Mouse (Mus musculus) Patski (cell line): ENCODE data around the gene Armc9. TPM values are rescaled to one million over a fixed set of nuclear protein-coding genes. Genes with fewer than 3 reads are reported as not detected.

Source experiments
- ATAC-seq: fragments of 100-300 bp; one replicate; pipeline ENCODE4 v1.8.0; 2021
- CTCF ChIA-PET: fragments of 350-600 bp; sonication (Branson Sonifier 250); formaldehyde crosslinking; loops from one replicate; lab custom pipeline; 2022; ENCODE audit warnings: inconsistent platforms; lab: Charles Lee
- POLR2A ChIA-PET: fragments of 350-600 bp; sonication (Branson Sonifier 250); formaldehyde crosslinking; loops from one replicate; lab custom pipeline; 2022; ENCODE audit warnings: antibody characterized with exemption, inconsistent platforms; lab: Charles Lee
- DNase-seq: peaks from one replicate; pipeline ENCODE4 v3.0.0-alpha.2; 2011; ENCODE audit warnings: low read depth, low spot score
- H3K27me3 ChIP-seq: fragments of 371-371 bp; one replicate; pipeline ENCODE4 v1.5.1; 2021
- CTCF ChIP-seq: fragments of 100-300 bp; IDR thresholded peaks from one replicate; pipeline ENCODE4 v1.5.1; 2021
- in situ Hi-C: fragments of 300-500 bp; cut with MboI; formaldehyde crosslinking; loops from 3 replicates; pipeline ENCODE4 v1.11.1; 2018; ENCODE audit warnings: low pct_unique_long_range_greater_than_20kb, mixed read lengths
- polyA plus RNA-seq: library from polyadenylated mRNA; unstranded; gene quantifications from one replicate; pipeline ENCODE4 v1.2.3, GENCODE M21; 2021

Armc9 gene
- polyA plus RNA-seq, 1 experiment from 2014 or later: 34.2 TPM

DNA sequence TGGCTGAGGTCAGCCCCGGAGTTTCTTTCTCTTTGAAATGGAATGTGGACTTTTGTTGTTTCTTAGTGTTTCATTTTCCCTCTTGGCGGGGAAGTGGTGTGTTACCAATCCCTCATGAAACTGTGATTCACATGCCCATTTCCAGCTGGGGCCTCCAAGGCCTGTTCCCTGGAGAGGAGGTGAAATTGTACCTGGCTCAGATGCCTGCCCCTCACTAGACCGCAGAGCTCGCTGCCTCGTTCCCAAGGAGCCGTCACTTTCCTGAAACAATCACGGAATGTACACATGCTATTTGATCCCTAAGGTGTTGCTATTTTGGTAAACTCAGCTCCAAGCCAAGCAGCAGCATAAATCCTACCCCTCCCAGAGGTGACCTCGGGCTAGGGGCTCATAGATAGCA, 84.4 kb downstream of the Armc9 start:
- H3K27me3 ChIP-seq: no peaks in the 10 kb centered on the region
- in situ Hi-C loops: no loop called here
- DNase-seq (no peak), ATAC-seq (no peak)
- no peak for TF ChIP-seq CTCF
- ChIA-PET POLR2A (interaction anchor here (0.6 kb wide), 1 partner anchor 12 kb away, joined by 3 read pairs; no protein-coding TSS in a partner anchor), CTCF (no interaction called here)

GRCm38 (mm10) chr1:86239871-86240270, 85.3 kb downstream of the Armc9 start:
- no peak for TF ChIP-seq CTCF
- in situ Hi-C loops: no loop called here
- POLR2A ChIA-PET: interaction anchor here (0.7 kb wide), 1 partner anchor 11 kb away, joined by 3 read pairs; no protein-coding TSS in a partner anchor
- CTCF ChIA-PET: no interaction called here
- no peaks in the 10 kb centered on the region for H3K27me3 ChIP-seq
- ATAC-seq (no peak), DNase-seq (no peak)

DNA sequence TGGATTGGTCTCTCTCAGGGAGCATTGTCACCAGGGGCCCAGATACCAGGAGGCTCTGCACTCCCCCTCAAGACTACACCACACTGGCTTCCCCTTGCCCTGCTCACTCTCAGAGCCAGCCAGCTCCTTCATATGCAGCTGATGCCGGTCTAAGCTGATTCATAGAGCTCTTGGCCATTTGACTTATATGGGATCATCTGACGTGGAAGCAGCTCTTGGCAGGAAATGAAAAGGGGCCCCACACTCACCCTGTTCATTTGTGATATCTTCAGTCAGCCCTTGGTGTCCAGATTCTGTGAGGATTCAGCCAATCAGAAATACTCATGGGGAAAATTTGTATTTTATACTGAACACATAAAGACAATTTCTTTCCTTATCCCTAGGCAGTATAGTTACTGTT, 86.4 kb downstream of the Armc9 start:
- ChIA-PET CTCF (no interaction called here), POLR2A (no interaction called here)
- DNase-seq (no peak), ATAC-seq (no peak)
- TF ChIP-seq CTCF: no peak
- H3K27me3 ChIP-seq: no peaks in the 10 kb centered on the region
- in situ Hi-C loops: no loop called here

DNA sequence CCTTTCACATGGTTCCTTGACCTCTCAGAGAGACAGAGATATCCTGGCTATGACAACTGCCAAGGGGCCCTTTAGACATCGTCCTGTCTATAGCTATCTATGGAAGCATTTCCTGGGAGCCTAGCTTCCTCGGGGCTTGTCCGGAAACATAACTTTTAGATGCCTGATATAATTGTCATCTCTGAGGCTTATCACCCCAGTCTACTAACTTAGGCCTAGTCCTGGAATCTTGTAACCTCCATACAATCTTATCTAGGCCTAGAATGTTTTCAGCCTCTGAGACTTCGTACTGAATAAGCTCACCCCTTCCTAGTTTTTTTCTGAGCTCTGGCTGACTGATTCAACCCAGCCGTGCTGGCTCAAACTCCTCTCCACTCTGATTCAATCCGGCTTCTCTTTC, 88.9 kb downstream of the Armc9 start:
- ChIA-PET POLR2A (interaction anchor here (1.4 kb wide), 1 partner anchor 20 kb away, joined by 3 read pairs; no protein-coding TSS in a partner anchor), CTCF (interaction anchor here (1.0 to 1.2 kb wide), 3 partner anchors 18 to 107 kb away, joined by 3 to 4 read pairs (median 3); no protein-coding TSS in a partner anchor)
- in situ Hi-C loops: no loop called here
- no peaks in the 10 kb centered on the region for H3K27me3 ChIP-seq
- ATAC-seq (no peak), DNase-seq (no peak)
- TF ChIP-seq CTCF: no peak

DNA sequence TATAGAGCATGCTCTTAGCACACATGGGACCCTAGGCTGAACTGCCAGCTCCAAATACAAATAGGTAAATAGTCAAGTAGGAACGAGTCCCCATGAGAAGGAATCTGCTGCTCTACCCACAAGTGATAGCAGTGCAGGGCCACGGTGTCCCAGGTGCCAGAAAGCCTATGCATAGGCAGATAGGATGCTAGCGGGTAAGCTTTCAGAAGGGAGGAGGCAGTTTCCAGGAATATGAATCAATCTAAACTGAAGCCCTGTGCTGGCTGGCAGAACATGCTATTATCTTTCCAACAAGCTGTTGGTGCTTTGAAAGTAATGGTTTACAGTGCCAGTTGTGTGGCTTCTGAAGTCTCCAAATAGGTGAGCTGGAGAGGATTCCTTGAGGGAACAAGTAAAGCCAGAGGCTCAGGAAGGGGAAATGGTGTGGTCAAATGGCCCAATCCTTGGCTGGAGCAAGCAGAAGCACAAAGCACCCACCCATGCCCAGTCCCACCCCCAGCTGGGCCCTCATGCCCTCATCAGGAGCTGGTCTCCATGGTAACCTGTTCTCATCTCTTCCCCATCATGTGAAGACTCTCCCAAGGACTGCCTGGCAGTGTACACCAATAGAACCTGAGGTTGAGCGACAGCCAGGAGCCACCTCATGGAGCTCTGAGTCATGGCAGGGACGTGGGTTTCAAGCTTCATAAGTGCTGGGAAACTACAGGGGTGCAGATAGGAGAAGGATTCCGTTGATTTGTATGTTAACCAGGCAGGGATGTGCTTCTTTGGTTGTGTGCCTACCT, 90.9 kb downstream of the Armc9 start:
- in situ Hi-C loops: no loop called here
- H3K27me3 ChIP-seq: no peaks in the 10 kb centered on the region
- DNase-seq (no peak), ATAC-seq (no peak)
- TF ChIP-seq CTCF: no peak
- CTCF ChIA-PET: interaction anchor here (0.9 to 1.1 kb wide), 3 partner anchors 13 to 94 kb away, joined by 3 to 4 read pairs (median 3); no protein-coding TSS in a partner anchor
- POLR2A ChIA-PET: interaction anchor here (0.5 to 1.5 kb wide), 2 partner anchors 55 to 178 kb away, joined by 3 read pairs; no protein-coding TSS in a partner anchor

DNA sequence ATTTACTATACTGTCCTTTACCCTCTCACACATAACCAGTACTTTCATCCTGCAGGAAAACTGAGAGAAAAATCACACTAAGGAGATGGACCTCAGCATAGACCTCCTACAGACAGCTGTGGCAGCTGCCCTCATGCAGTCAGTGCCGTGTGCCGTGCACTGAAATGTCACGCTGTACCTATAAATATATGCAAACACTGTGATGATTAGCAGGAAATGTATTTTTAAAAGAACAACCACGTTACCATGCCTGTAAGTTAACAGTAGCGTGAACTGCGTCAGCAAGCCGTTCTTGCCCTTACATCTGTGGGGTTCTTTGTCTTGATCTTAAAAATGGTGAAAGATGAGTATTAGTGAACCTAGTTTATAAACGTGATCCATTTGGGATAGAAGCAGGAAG, 98.8 kb downstream of the Armc9 start:
- DNase-seq (no peak), ATAC-seq (no peak)
- POLR2A ChIA-PET: no interaction called here
- TF ChIP-seq CTCF: no peak
- in situ Hi-C loops: no loop called here
- CTCF ChIA-PET: no interaction called here
- no peaks in the 10 kb centered on the region for H3K27me3 ChIP-seq

GRCm38 (mm10) chr1:86256311-86256710, 101.7 kb downstream of the Armc9 start:
- DNase-seq (no peak), ATAC-seq (no peak)
- no peak for TF ChIP-seq CTCF
- no peaks in the 10 kb centered on the region for H3K27me3 ChIP-seq
- ChIA-PET POLR2A (no interaction called here), CTCF (no interaction called here)
- in situ Hi-C loops: no loop called here

DNA sequence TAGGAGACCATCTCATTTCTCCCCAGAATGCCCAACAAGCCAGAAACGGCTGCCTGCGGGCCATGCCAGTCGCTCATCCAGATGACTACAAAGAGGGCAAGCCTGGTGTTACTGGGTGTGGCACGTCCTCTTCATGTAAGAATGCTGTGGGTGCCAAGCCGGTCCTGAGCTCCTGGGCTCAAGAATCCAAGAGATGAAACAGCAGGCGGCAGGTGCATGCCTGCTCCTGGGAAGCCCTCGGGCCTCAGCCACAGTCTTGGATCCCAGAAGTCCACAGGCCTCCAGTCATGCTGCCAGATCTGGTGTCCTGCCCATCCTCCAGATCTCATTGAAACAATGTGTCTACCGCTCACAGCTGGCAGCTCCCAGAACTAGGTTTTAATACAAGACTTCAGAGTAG, 102.6 kb downstream of the Armc9 start:
- no peak for TF ChIP-seq CTCF
- no peaks in the 10 kb centered on the region for H3K27me3 ChIP-seq
- in situ Hi-C loops: no loop called here
- CTCF ChIA-PET: no interaction called here
- DNase-seq: no peak
- ATAC-seq: no peak
- POLR2A ChIA-PET: no interaction called here

GRCm38 (mm10) chr1:86258171-86258824, 103.7 kb downstream of the Armc9 start:
- no peak for TF ChIP-seq CTCF
- in situ Hi-C loops: no loop called here

DNA sequence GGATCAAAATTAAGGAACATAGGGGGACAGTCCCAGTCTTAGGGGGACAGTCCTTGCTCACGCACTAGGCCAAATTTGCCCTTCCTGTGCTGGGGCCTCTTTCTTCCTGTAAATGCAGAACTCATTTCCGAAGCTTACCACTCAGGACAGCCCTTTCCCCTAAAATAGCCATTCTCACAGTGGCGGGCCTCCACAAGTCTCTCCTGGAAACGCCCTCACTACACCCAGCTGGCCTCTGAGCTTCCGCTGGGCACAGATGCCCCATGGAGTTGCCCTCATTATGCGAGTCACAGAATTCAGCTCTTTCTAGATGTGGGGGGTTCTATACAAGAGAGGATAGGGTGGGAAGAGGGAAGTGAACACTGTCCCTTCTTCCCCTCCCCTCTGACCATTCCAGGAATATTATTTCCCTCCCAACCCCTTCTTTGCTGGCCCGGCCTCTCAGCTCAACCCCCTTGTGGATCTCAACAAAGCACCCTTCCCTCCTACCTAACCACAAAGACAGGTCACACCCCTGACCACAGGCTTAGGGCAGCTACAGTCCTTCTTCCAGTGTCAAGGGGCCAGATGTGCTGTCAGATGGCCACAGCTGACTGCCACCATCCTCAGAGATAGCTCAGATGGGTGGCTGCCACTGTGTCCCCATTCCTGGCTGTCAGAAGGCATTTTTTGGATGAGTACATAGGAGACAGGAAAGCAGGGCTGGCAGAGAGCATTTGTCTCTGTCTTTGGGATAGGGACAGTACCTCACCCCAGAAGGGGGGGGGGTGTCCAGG, 109.2 kb downstream of the Armc9 start:
- no peaks in the 10 kb centered on the region for H3K27me3 ChIP-seq
- ATAC-seq: no peak
- ChIA-PET CTCF (interaction anchor here (1.5 kb wide), 1 partner anchor 13 kb away, joined by 6 read pairs; no protein-coding TSS in a partner anchor), POLR2A (interaction anchor here (1.1 kb wide), 1 partner anchor 20 kb away, joined by 3 read pairs; no protein-coding TSS in a partner anchor)
- TF ChIP-seq CTCF: no peak
- in situ Hi-C loops: no loop called here
- no peak for DNase-seq

More at GRCm38 (mm10) chr1:86258171-86258824, 103.7 kb downstream of the Armc9 start:
- no peak for ATAC-seq
- POLR2A ChIA-PET: no interaction called here
- CTCF ChIA-PET: interaction anchor here (1.6 kb wide), 1 partner anchor 31 kb away, joined by 3 read pairs; no protein-coding TSS in a partner anchor
- H3K27me3 ChIP-seq: no peaks in the 10 kb centered on the region
- DNase-seq: no peak
